Mouse (Mus musculus) heart, embryonic 16.5 days (tissue): ENCODE results near the gene Pih1d1. TPM values are rescaled to one million over a fixed set of nuclear protein-coding genes. Genes with fewer than 3 reads are reported as not detected.
"Not testable (repeated sequence)": the region's sequence is repeated elsewhere in the genome, so short reads cannot be mapped to it uniquely, and the experiment has no call there.

ENCODE experiments used
- ATAC-seq: fragments of 200-750 bp; cut with Nextera tagmentation; replicated peaks from 2 replicates; pipeline ENCODE4 v1.8.0; 2017; ENCODE audit warnings: moderate number of reproducible peaks; ENCODE audit not compliant: insufficient read depth, low FRiP score; ENCODE audit errors: extremely low read depth
- H3K27ac ChIP-seq: fragments of 300-500 bp; sonication (generic); 2 replicates; pipeline ENCODE4 v1.5.1; 2014; ENCODE audit warnings: mild to moderate bottlenecking, low read length, control low read depth, moderate library complexity
- H3K27me3 ChIP-seq: fragments of 300-500 bp; sonication (generic); 2 replicates; pipeline ENCODE4 v1.6.1; 2014; ENCODE audit warnings: low read length, mixed read lengths; ENCODE audit not compliant: control insufficient read depth, insufficient read depth
- H3K36me3 ChIP-seq: fragments of 300-500 bp; sonication (generic); 2 replicates; pipeline ENCODE4 v1.6.1; 2014; ENCODE audit not compliant: control insufficient read depth, insufficient read depth
- H3K4me1 ChIP-seq: fragments of 300-500 bp; sonication (generic); 2 replicates; pipeline ENCODE4 v1.6.1; 2014; ENCODE audit warnings: low read length, mixed read lengths; ENCODE audit not compliant: control insufficient read depth, insufficient read depth
- H3K4me2 ChIP-seq: fragments of 300-500 bp; sonication (generic); 2 replicates; pipeline ENCODE4 v1.6.1; 2014; ENCODE audit warnings: low read depth, mild to moderate bottlenecking, control low read depth, low read length
- H3K4me3 ChIP-seq: fragments of 300-500 bp; sonication (generic); 2 replicates; pipeline ENCODE4 v1.5.1; 2014; ENCODE audit warnings: mild to moderate bottlenecking, control low read depth, low read length
- H3K9ac ChIP-seq: fragments of 300-500 bp; sonication (generic); 2 replicates; pipeline ENCODE4 v1.6.1; 2014; ENCODE audit warnings: low read length, control low read depth
- H3K9me3 ChIP-seq: fragments of 300-500 bp; sonication (generic); replicated peaks from 2 replicates; pipeline ENCODE4 v1.6.1; 2016; ENCODE audit warnings: low read length; ENCODE audit not compliant: control insufficient read depth
- WGBS: fragments of 180-500 bp; shearing (Covaris S2); extraction: QIAGEN DNeasy Blood & Tissue Kit; methylation state at CpG from one replicate; pipeline ENCODE4 v1.1.7; 2014; 5-methylcytosine and 5-hydroxymethylcytosine counted together
- polyA plus RNA-seq: library from polyadenylated mRNA; unstranded; fragments of >200 nt; fragmentation: Nextera tagmentation; extraction: Ambion mirVana; gene quantifications from 2 replicates; pipeline ENCODE4 v1.2.1, GENCODE M21; 2015

Gene Pih1d1
- polyA plus RNA-seq, 1 experiment from 2014 or later, result 76.8 TPM

- no peak for ATAC-seq
- 3% methylated on average over 19 of the region's 19 CpGs for WGBS
- H3K4me3 ChIP-seq, result no peak overlapping the region
Measured at GRCm38 (mm10) chr7:45167761-45168445, 13.8 kb downstream of the Pih1d1 start.

DNA sequence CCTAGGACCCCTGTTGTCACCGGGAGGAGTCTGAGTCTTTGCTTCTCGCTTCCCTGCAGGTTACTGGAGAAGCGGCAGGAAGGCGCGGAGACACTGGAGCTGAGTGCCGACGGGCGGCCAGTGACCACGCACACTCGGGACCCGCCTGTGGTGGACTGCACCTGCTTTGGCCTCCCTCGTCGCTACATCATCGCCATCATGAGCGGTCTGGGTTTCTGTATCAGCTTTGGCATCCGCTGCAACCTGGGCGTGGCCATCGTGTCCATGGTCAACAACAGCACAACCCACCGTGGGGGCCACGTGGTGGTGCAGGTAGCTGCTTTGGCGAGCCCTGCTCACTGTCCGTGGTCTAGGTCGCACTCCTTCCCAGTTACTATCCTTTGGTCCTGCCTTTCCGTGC lies 14.6 kb downstream of the Pih1d1 start:
- 6% methylated on average over 24 of the region's 24 CpGs for WGBS
- no peak overlapping the region for H3K4me3 ChIP-seq

More at GRCm38 (mm10) chr7:45167761-45168445, 13.8 kb downstream of the Pih1d1 start:
- H3K36me3 ChIP-seq, result no peaks in the 10 kb centered on the region
- H3K9ac ChIP-seq, result no peak overlapping the region
- peaks cover 78% of the 10 kb centered on the region for H3K27me3 ChIP-seq
- peaks cover 8% of the 10 kb centered on the region for H3K4me1 ChIP-seq
- no peak overlapping the region for H3K27ac ChIP-seq
- peaks cover 34% of the 10 kb centered on the region for H3K9me3 ChIP-seq
- no peak overlapping the region for H3K4me2 ChIP-seq

GRCm38 (mm10) chr7:45169495-45169894 lies 15.4 kb downstream of the Pih1d1 start:
- peaks cover 34% of the 10 kb centered on the region for H3K9me3 ChIP-seq
- ATAC-seq, result no peak
- no peaks in the 10 kb centered on the region for H3K36me3 ChIP-seq
- H3K4me3 ChIP-seq, result no peak overlapping the region
- 90% methylated on average over 3 of the region's 3 CpGs for WGBS
- H3K4me1 ChIP-seq, result peaks cover 3% of the 10 kb centered on the region; the same call in 1 of the 2 replicates
- H3K27me3 ChIP-seq, result peaks cover 67% of the 10 kb centered on the region
- no peak overlapping the region for H3K4me2 ChIP-seq
- no peak overlapping the region for H3K9ac ChIP-seq
- no peak overlapping the region for H3K27ac ChIP-seq

More for the DNA sequence above, 14.6 kb downstream of the Pih1d1 start:
- no peak overlapping the region for H3K4me2 ChIP-seq
- peaks cover 34% of the 10 kb centered on the region for H3K9me3 ChIP-seq
- peaks cover 71% of the 10 kb centered on the region for H3K27me3 ChIP-seq
- H3K36me3 ChIP-seq, result no peaks in the 10 kb centered on the region
- H3K9ac ChIP-seq, result no peak overlapping the region
- no peak for ATAC-seq
- H3K27ac ChIP-seq, result no peak overlapping the region
- H3K4me1 ChIP-seq, result peaks cover 7% of the 10 kb centered on the region

DNA sequence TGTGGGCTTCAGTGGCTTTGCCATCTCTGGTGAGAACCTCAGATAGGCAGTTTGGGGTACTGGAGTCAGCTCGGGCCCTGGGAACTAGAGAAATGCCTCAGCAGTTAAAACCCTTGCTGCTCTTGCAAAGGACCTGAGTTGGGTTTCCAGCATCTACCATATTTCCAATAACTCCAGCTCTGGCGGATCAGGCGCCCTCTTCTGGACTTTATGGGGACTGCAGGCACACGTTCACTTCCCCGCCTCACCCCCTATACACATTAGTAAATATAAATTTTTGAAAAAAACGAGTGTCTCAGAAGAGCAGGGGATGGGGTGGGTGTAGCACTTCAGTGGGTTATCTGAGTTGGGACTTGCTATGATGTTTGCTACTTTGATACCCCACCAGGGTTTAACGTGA lies 18.9 kb downstream of the Pih1d1 start:
- H3K36me3 ChIP-seq, result no peaks in the 10 kb centered on the region
- H3K9me3 ChIP-seq, result peaks cover 34% of the 10 kb centered on the region
- 57% methylated on average over 7 of the region's 7 CpGs for WGBS
- no peak overlapping the region for H3K9ac ChIP-seq
- H3K4me3 ChIP-seq, result no peak overlapping the region
- no peak overlapping the region for H3K27ac ChIP-seq
- no peak for ATAC-seq
- peaks cover 67% of the 10 kb centered on the region for H3K27me3 ChIP-seq
- H3K4me2 ChIP-seq, result no peak overlapping the region
- peaks cover 6% of the 10 kb centered on the region for H3K4me1 ChIP-seq

GRCm38 (mm10) chr7:45173772-45174171 lies 19.7 kb downstream of the Pih1d1 start:
- not testable (repeated sequence) for H3K4me2 ChIP-seq, H3K36me3 ChIP-seq, H3K4me1 ChIP-seq, ATAC-seq, H3K9ac ChIP-seq, H3K4me3 ChIP-seq, H3K27ac ChIP-seq
- 53% methylated on average over 1 of the region's 1 CpGs for WGBS
- H3K9me3 ChIP-seq, result peaks cover 34% of the 10 kb centered on the region
- peaks cover 68% of the 10 kb centered on the region for H3K27me3 ChIP-seq

DNA sequence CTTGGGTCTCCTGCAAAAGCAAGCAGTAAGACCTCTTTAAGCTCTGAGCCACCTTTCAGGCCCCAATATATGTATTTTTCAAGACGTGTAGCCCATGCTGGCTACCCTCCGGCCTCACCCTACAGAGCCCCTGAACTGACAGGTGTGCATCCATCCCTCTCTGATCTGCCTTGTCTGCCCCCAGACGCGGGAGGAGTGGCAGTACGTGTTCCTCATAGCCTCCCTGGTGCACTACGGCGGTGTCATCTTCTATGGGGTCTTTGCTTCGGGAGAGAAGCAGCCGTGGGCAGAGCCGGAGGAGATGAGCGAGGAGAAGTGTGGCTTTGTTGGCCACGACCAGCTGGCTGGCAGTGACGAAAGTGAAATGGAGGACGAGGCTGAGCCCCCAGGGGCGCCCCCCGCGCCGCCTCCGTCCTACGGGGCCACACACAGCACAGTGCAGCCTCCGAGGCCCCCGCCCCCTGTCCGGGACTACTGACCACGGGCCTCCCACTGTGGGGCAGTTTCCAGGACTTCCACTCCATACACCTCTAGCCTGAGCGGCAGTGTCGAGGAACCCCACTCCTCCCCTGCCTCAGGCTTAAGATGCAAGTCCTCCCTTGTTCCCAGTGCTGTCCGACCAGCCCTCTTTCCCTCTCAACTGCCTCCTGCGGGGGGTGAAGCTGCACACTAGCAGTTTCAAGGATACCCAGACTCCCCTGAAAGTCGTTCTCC lies 20.6 kb downstream of the Pih1d1 start:
- Histone ChIP-seq H3K4me1 (peaks cover 6% of the 10 kb centered on the region), H3K27ac (no peak overlapping the region), H3K9me3 (peaks cover 24% of the 10 kb centered on the region), H3K36me3 (no peaks in the 10 kb centered on the region), H3K4me3 (0 out of 2 replicates have a peak overlapping the region, but pooled peaks have one; percentile 0), H3K9ac (peak overlapping the region; percentile 25; the same call in 1 of the 2 replicates), H3K4me2 (peak overlapping the region; percentile 15; the same call in 1 of the 2 replicates), H3K27me3 (peaks cover 69% of the 10 kb centered on the region)
- WGBS, result 7% methylated on average over 29 of the region's 29 CpGs
- no peak for ATAC-seq

DNA sequence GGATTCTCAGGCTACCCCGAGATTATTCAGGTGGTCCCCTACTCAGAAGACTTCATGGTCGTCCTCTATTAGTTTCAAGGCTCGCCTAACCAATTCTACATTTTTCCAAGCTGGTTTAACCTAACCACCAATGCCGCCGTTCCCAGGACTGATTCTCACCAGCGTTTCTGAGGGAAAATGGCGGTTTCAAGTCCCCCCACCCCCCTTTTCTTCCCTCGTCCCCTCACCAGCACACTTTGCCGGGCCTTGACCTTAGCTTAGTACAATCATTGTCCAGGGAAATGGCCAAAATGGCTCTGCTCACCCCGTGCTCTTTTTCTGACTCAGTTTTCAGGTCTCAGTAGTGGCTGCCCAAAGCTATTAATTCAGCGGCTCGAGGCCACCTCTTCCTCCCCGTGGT lies 21.3 kb downstream of the Pih1d1 start:
- Histone ChIP-seq H3K4me2 (no peak overlapping the region), H3K4me1 (peaks cover 6% of the 10 kb centered on the region), H3K27me3 (peaks cover 76% of the 10 kb centered on the region), H3K4me3 (no peak overlapping the region), H3K36me3 (no peaks in the 10 kb centered on the region), H3K9ac (no peak overlapping the region), H3K9me3 (peaks cover 18% of the 10 kb centered on the region), H3K27ac (no peak overlapping the region)
- WGBS, result 8% methylated on average over 13 of the region's 13 CpGs
- no peak for ATAC-seq

GRCm38 (mm10) chr7:45175929-45176328 lies 21.8 kb downstream of the Pih1d1 start:
- Histone ChIP-seq H3K27me3 (peaks cover 78% of the 10 kb centered on the region), H3K36me3 (no peaks in the 10 kb centered on the region), H3K9ac (no peak overlapping the region; the same call in 1 of the 2 replicates), H3K4me3 (peak overlapping the region; percentile 27; the same call in 1 of the 2 replicates), H3K9me3 (peaks cover 12% of the 10 kb centered on the region), H3K4me1 (peaks cover 6% of the 10 kb centered on the region), H3K27ac (no peak overlapping the region), H3K4me2 (peak overlapping the region; percentile 47)
- ATAC-seq, result no peak
- WGBS, result 3% methylated on average over 23 of the region's 23 CpGs

GRCm38 (mm10) chr7:45176356-45176755 lies 22.3 kb downstream of the Pih1d1 start:
- Histone ChIP-seq H3K36me3 (no peaks in the 10 kb centered on the region), H3K9me3 (peaks cover 8% of the 10 kb centered on the region), H3K4me2 (peak overlapping the region; percentile 47), H3K27ac (no peak overlapping the region), H3K4me3 (peak overlapping the region; percentile 27; the same call in 1 of the 2 replicates), H3K9ac (no peak overlapping the region; the same call in 1 of the 2 replicates), H3K27me3 (peaks cover 82% of the 10 kb centered on the region), H3K4me1 (peaks cover 9% of the 10 kb centered on the region)
- WGBS, result 7% methylated on average over 30 of the region's 31 CpGs
- no peak for ATAC-seq
